Mouse (Mus musculus) ES-E14 (cell line): Measurements from ENCODE around the gene Mvp. TPM values are rescaled to one million over a fixed set of nuclear protein-coding genes. Genes with fewer than 3 reads are reported as not detected.
A peak's percentile ranks its signal among the peaks of the same experiment; 100 is the strongest.

ENCODE experiments used
- DNase-seq: peaks from one replicate; pipeline ENCODE4 v3.0.0-alpha.2; 2013; ENCODE audit warnings: low read depth, low spot score
- H3K27ac ChIP-seq: 2 replicates; pipeline ENCODE4 v1.5.1; 2012; ENCODE audit warnings: low read depth, mild to moderate bottlenecking, low read length, moderate library complexity, mixed read lengths; ENCODE audit not compliant: poor library complexity, insufficient read depth, severe bottlenecking
- H3K36me3 ChIP-seq: 2 replicates; pipeline ENCODE4 v1.6.1; 2012; ENCODE audit warnings: mild to moderate bottlenecking, low read length, moderate library complexity, mixed read lengths; ENCODE audit not compliant: control insufficient read depth, poor library complexity, insufficient read depth, severe bottlenecking
- H3K4me1 ChIP-seq, 2 experiments: fragments of 150-350 bp in 1 of 2; sonication (generic) in 1 of 2; 2 replicates each; pipeline ENCODE4 v1.6.1; 2012; ENCODE audit warnings: low read length in 2 of 2, mild to moderate bottlenecking in 1 of 2, mixed read lengths in 1 of 2; ENCODE audit not compliant: control insufficient read depth in 2 of 2, insufficient read depth in 2 of 2, poor library complexity in 1 of 2
- H3K4me3 ChIP-seq, 2 experiments: fragments of 150-350 bp in 1 of 2; sonication (generic) in 1 of 2; 2 replicates each; pipeline ENCODE4 v1.5.1; 2012; ENCODE audit warnings: low read length in 2 of 2, low read depth in 1 of 2, mild to moderate bottlenecking in 1 of 2, mixed read lengths in 1 of 2; ENCODE audit not compliant: insufficient read depth in 1 of 2, poor library complexity in 1 of 2, severe bottlenecking in 1 of 2
- H3K9ac ChIP-seq: 2 replicates; pipeline ENCODE4 v1.6.1; 2012; ENCODE audit warnings: low read depth, mild to moderate bottlenecking, low read length, mixed read lengths; ENCODE audit not compliant: poor library complexity, insufficient read depth, severe bottlenecking
- H3K9me3 ChIP-seq: fragments of 150-350 bp; sonication (generic); 2 replicates; pipeline ENCODE4 v1.6.1; 2012; ENCODE audit warnings: low read depth, mild to moderate bottlenecking, low read length; ENCODE audit not compliant: control insufficient read depth, insufficient read depth
- CHD2 ChIP-seq: IDR thresholded peaks from 2 replicates; pipeline ENCODE4 v1.6.1; 2014; ENCODE audit warnings: mild to moderate bottlenecking, low read depth, low read length, inconsistent platforms
- HCFC1 ChIP-seq: IDR thresholded peaks from 2 replicates; pipeline ENCODE4 v1.6.1; 2012; ENCODE audit warnings: low read length, inconsistent platforms, borderline replicate concordance; ENCODE audit not compliant: insufficient read depth
- MAFK ChIP-seq: IDR thresholded peaks from 2 replicates; pipeline ENCODE4 v1.6.1; 2014; ENCODE audit warnings: mild to moderate bottlenecking, low read depth, low read length, inconsistent platforms; ENCODE audit not compliant: insufficient read depth
- ZC3H11A ChIP-seq: IDR thresholded peaks from 2 replicates; pipeline ENCODE4 v1.6.1; 2012; ENCODE audit warnings: low read depth, mild to moderate bottlenecking, inconsistent platforms, low read length, borderline replicate concordance
- ZNF384 ChIP-seq: IDR thresholded peaks from 2 replicates; pipeline ENCODE4 v1.6.1; 2012; ENCODE audit warnings: low read depth, low read length, inconsistent platforms
- in situ Hi-C, 2 experiments: fragments of 600-800 bp; cut with MboI; formaldehyde crosslinking; loops; one replicate each; pipeline ENCODE4 v1.15.1; 2025; ENCODE audit warnings: low sequenced_read_pairs in 2 of 2, inconsistent platforms in 1 of 2; ENCODE audit not compliant: unreplicated experiment in 2 of 2
- total RNA-seq: library from RNA; depleted of rRNA; stranded (reverse); fragments of 300-350 nt; gene quantifications from 2 replicates; pipeline ENCODE4 v1.2.3, GENCODE M21; 2012

The Mvp gene
- total RNA-seq, 1 experiment = 56.0 TPM

GRCm38 (mm10) chr7:127020491-127020890, 6.1 kb upstream of the Mvp start:
- peaks cover 38% of the 10 kb centered on the region for H3K36me3 ChIP-seq
- H3K9ac ChIP-seq = peak overlapping the region; percentile 31
- TF ChIP-seq ZNF384 (no peak), CHD2 (no peak), HCFC1 (no peak), ZC3H11A (no peak), MAFK (no peak)
- in situ Hi-C loops = no loop called here
- H3K27ac ChIP-seq = no peak overlapping the region
- no peak for DNase-seq
- peak overlapping the region; percentile 60 to 62 for H3K4me3 ChIP-seq
- H3K4me1 ChIP-seq = peaks cover 5 to 11% of the 10 kb centered on the region in 2 experiments; a peak in 2 of 4 replicates
- no peaks in the 10 kb centered on the region for H3K9me3 ChIP-seq

GRCm38 (mm10) chr7:127020031-127020430, 5.6 kb upstream of the Mvp start:
- Histone ChIP-seq H3K4me3 (no peak overlapping the region; a peak in 1 of 4 replicates), H3K36me3 (peaks cover 38% of the 10 kb centered on the region), H3K9me3 (no peaks in the 10 kb centered on the region), H3K27ac (no peak overlapping the region), H3K4me1 (peaks cover 5 to 14% of the 10 kb centered on the region in 2 experiments; a peak in 2 of 4 replicates), H3K9ac (no peak overlapping the region; the same call in 1 of the 2 replicates)
- in situ Hi-C loops = no loop called here
- no peak for DNase-seq
- TF ChIP-seq ZC3H11A = no peak

GRCm38 (mm10) chr7:127019306-127019960, 5.0 kb upstream of the Mvp start:
- no peak overlapping the region for H3K27ac ChIP-seq
- H3K36me3 ChIP-seq = peaks cover 33% of the 10 kb centered on the region
- in situ Hi-C loops = no loop called here
- no peak overlapping the region for H3K4me3 ChIP-seq
- H3K4me1 ChIP-seq = peaks cover 5 to 16% of the 10 kb centered on the region in 2 experiments; a peak in 2 of 4 replicates
- DNase-seq = no peak
- H3K9me3 ChIP-seq = no peaks in the 10 kb centered on the region
- TF ChIP-seq ZNF384 (no peak), CHD2 (no peak), ZC3H11A (no peak), HCFC1 (no peak), MAFK (no peak)
- no peak overlapping the region; the same call in 1 of the 2 replicates for H3K9ac ChIP-seq

GRCm38 (mm10) chr7:127018416-127019305, 4.2 kb upstream of the Mvp start:
- in situ Hi-C loops = no loop called here
- Histone ChIP-seq H3K9ac (no peak overlapping the region), H3K4me3 (no peak overlapping the region), H3K9me3 (no peaks in the 10 kb centered on the region), H3K36me3 (peaks cover 25% of the 10 kb centered on the region), H3K4me1 (peaks cover 4 to 16% of the 10 kb centered on the region in 2 experiments; a peak in 2 of 4 replicates), H3K27ac (no peak overlapping the region)
- no peak for DNase-seq
- no peak for TF ChIP-seq CHD2
- no peak for TF ChIP-seq ZNF384

- Histone ChIP-seq H3K4me1 (peaks cover 4 to 11% of the 10 kb centered on the region in 2 experiments; a peak in 3 of 4 replicates), H3K27ac (no peak overlapping the region), H3K9me3 (no peaks in the 10 kb centered on the region), H3K36me3 (peaks cover 21% of the 10 kb centered on the region), H3K4me3 (no peak overlapping the region), H3K9ac (0 out of 2 replicates have a peak overlapping the region, but pooled peaks have one; percentile 14)
- in situ Hi-C loops = no loop called here
- TF ChIP-seq MAFK (no peak), ZC3H11A (no peak), ZNF384 (no peak), HCFC1 (no peak), CHD2 (no peak)
- DNase-seq = no peak
These were observed 3.5 kb upstream of the Mvp start for GRCm38 (mm10) chr7:127017950-127018345.
